Mouse (Mus musculus): Measurements from ENCODE around the gene Phldb1.

DNA sequence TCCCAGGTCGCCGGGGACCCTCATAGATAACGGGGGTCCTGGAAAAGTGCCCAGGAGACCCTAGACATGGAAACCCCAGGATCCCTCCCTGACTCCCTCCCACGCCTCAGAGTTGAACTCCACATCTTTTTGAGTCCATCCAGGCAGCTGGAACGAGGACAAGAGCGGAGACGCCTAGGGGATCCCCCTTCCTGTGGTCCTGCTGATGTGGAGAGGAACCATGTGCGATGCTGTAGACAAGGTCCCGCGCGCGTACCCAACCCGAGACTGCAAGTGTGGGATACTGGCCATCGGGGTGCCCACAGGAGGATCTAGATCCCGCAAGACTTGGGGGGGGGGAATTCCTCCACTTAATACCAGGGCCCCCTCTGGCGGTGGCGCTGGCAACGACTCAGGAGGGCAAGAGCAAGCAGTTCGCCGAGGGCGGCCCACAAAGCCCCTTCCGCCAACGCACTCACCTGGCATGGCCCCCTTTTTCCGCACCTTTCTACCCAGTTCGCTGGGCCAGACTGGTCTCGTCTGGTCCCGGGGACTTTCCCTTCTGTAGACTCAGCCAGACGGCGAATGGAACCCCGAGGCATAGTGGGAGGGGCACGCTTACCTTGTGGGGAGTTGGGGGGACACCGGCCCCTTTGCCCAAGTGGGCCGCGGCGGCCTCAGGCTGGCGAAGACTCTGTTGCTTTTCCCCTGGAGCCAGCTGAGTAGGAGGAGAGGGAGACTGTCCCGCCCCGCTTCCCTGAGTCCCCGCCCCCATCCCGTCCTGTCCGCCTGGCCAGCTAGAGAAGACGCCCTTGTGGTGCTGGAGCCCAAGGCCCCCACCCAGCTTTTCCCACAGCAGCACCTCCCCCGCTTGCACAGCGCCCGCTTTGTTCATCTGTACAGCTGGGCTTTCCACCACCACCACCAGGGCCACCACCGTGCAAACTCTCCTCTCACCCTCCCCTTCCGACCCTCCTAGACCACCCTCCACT is at the start of gene Phldb1:
- TF ChIP-seq CTCF (IDR thresholded peaks at IDR 0.05; ENCODE audit: extremely low read depth, insufficient read depth, low read length) = no peak
- peak; percentile 52; the same call in 1 of the 2 replicates for TF ChIP-seq POLR2A (IDR thresholded peaks at IDR 0.05; ENCODE audit: extremely low read depth, insufficient read depth, low read length)
